In the genomic region with DNA sequence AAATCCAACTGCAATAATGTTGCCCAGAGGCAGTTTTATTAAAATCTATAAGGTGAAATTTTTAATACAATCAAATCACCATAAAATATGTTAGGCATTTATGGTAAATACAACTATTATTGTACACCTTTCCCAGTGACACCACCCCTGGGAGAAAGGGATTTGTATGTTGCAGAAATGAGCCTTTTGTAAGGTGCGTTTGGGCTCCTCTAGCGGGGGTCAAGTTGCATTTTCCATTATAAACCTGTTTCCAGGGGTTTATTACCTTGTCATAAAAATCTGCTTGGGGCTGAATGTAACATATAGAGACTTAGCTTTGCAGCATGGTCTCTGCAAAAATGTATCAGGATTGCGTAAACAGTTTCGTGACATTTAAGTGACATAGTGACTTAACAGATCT, we compare ENCODE assay signal across 23 mouse cellular contexts.
DNase-seq lines count a peak whose midpoint lies in the region; ATAC-seq and TF ChIP-seq lines count a peak whose summit lies in the region.
"Had no signal": no experiment of that assay in that cellular context is flagged by ENCODE, and none has a peak within 500 bp of the region (broad histone marks: within the 10 kb centered on the region; RNA-seq: fewer than 3 reads in every experiment).

No protein-coding gene starts in this region.

- no peaks in the 10 kb centered on the region for H3K9me3 ChIP-seq in limb, embryonic 12.5 days
- no peaks in the 10 kb centered on the region for H3K9me3 ChIP-seq in limb, embryonic 10.5 days (replicated peaks)
- H3K9me3 ChIP-seq in limb, embryonic 13.5 days, result no peaks in the 10 kb centered on the region
- no peaks in the 10 kb centered on the region for H3K9me3 ChIP-seq in limb, embryonic 14.5 days (ENCODE audit: control insufficient read depth, low read length)
- H3K9me3 ChIP-seq in forebrain, postnatal 0 days (ENCODE audit: low read length), result no peaks in the 10 kb centered on the region
- H3K9me3 ChIP-seq in hindbrain, embryonic 12.5 days (replicated peaks), result no peaks in the 10 kb centered on the region

- no peak overlapping the region for H3K9ac ChIP-seq in limb, embryonic 12.5 days (replicated peaks)
- H3K9ac ChIP-seq in limb, embryonic 13.5 days, result no peak overlapping the region
- H3K9ac ChIP-seq in limb, embryonic 14.5 days (ENCODE audit: low read depth, low read length, severe bottlenecking), result no peak overlapping the region
- no peak overlapping the region for H3K9ac ChIP-seq in forebrain, postnatal 0 days
- H3K9ac ChIP-seq in hindbrain, embryonic 12.5 days, result no peak overlapping the region

- peak; percentile 68; the same call in 1 of the 2 replicates for ATAC-seq in limb, embryonic 12.5 days (ENCODE audit: insufficient number of reproducible peaks, insufficient read depth, low FRiP score, low TSS enrichment, low read depth)
- peak; percentile 67; the same call in 1 of the 2 replicates for ATAC-seq in limb, embryonic 13.5 days (ENCODE audit: low FRiP score, low read depth)
- peak; percentile 65 for ATAC-seq in limb, embryonic 14.5 days (ENCODE audit: low FRiP score, low read depth)
- ATAC-seq in forebrain, postnatal 0 days, result no peak
- no peak for ATAC-seq in hindbrain, embryonic 12.5 days (ENCODE audit: low FRiP score)
- ATAC-seq: activated CD4-positive, CD25-positive, alpha-beta regulatory T cell, adult 4 months; CD4-positive, CD25-positive, alpha-beta regulatory T cell, adult 4 months; Patski had no signal

- H3K36me3 ChIP-seq in limb, embryonic 12.5 days, result no peaks in the 10 kb centered on the region
- H3K36me3 ChIP-seq in limb, embryonic 10.5 days, result no peaks in the 10 kb centered on the region
- H3K36me3 ChIP-seq in limb, embryonic 13.5 days, result no peaks in the 10 kb centered on the region
- H3K36me3 ChIP-seq in limb, embryonic 14.5 days (ENCODE audit: control insufficient read depth, insufficient read depth, low read length), result no peaks in the 10 kb centered on the region
- no peaks in the 10 kb centered on the region for H3K36me3 ChIP-seq in forebrain, postnatal 0 days (ENCODE audit: insufficient read depth)
- no peaks in the 10 kb centered on the region for H3K36me3 ChIP-seq in hindbrain, embryonic 12.5 days
- H3K36me3 ChIP-seq: G1E had no signal

- H3K4me3 ChIP-seq in limb, embryonic 12.5 days (replicated peaks), result no peak overlapping the region
- no peak overlapping the region for H3K4me3 ChIP-seq in limb, embryonic 10.5 days
- no peak overlapping the region for H3K4me3 ChIP-seq in limb, embryonic 13.5 days
- no peak overlapping the region for H3K4me3 ChIP-seq in limb, embryonic 14.5 days (replicated peaks; ENCODE audit: low read length)
- H3K4me3 ChIP-seq in forebrain, postnatal 0 days (ENCODE audit: low read depth, low read length), result no peak overlapping the region
- H3K4me3 ChIP-seq in hindbrain, embryonic 12.5 days, result no peak overlapping the region

- no peak for DNase-seq in limb, embryonic 10.5 days (ENCODE audit: low spot score)
- peak; percentile 35 for DNase-seq in 416B (ENCODE audit: low read depth)
- DNase-seq in limb, embryonic 14.5 days (ENCODE audit: low spot score), result peak; percentile 27
- DNase-seq in forebrain, postnatal 0 days, result no peak
- DNase-seq in thymus, postnatal 10 days (ENCODE audit: low spot score in 2 of 2), result no peak
- DNase-seq: adrenal gland, adult 2 months; adrenal gland, adult 8-10 months; adrenal gland, postnatal 10 days; adrenal gland, postnatal 14 days; adrenal gland, postnatal 25 days; adrenal gland, postnatal 36 days; B cell, adult 2 months; cerebellum, adult 11 months; cerebellum, adult 11-12 months; cerebellum, adult 18-20 months had no signal

- no peak overlapping the region for H3K27ac ChIP-seq in limb, embryonic 12.5 days
- no peak overlapping the region for H3K27ac ChIP-seq in limb, embryonic 10.5 days
- H3K27ac ChIP-seq in limb, embryonic 13.5 days, result no peak overlapping the region
- no peak overlapping the region for H3K27ac ChIP-seq in limb, embryonic 14.5 days (replicated peaks; ENCODE audit: low read depth, low read length)
- H3K27ac ChIP-seq in forebrain, postnatal 0 days (ENCODE audit: low read depth, low read length), result no peak overlapping the region
- H3K27ac ChIP-seq in hindbrain, embryonic 12.5 days, result no peak overlapping the region

- peaks cover 20% of the 10 kb centered on the region for H3K4me1 ChIP-seq in limb, embryonic 12.5 days (replicated peaks)
- H3K4me1 ChIP-seq in limb, embryonic 10.5 days, result peaks cover 4% of the 10 kb centered on the region; the same call in 1 of the 2 replicates
- H3K4me1 ChIP-seq in limb, embryonic 13.5 days, result peaks cover 29% of the 10 kb centered on the region
- H3K4me1 ChIP-seq in limb, embryonic 14.5 days (ENCODE audit: control insufficient read depth, insufficient read depth, low read length), result peaks cover 4% of the 10 kb centered on the region
- no peaks in the 10 kb centered on the region for H3K4me1 ChIP-seq in forebrain, postnatal 0 days (ENCODE audit: insufficient read depth)
- H3K4me1 ChIP-seq in hindbrain, embryonic 12.5 days, result no peaks in the 10 kb centered on the region

- no peak for TF ChIP-seq CTCF in forebrain, postnatal 0 days (IDR thresholded peaks at IDR 0.05; ENCODE audit: low read depth)

- H3K27me3 ChIP-seq in limb, embryonic 12.5 days, result no peaks in the 10 kb centered on the region
- H3K27me3 ChIP-seq in limb, embryonic 10.5 days (ENCODE audit: low read depth, poor library complexity, severe bottlenecking), result no peaks in the 10 kb centered on the region
- H3K27me3 ChIP-seq in limb, embryonic 13.5 days, result peaks cover 7% of the 10 kb centered on the region; the same call in 1 of the 2 replicates
- H3K27me3 ChIP-seq in limb, embryonic 14.5 days (ENCODE audit: control insufficient read depth, insufficient read depth, low read length), result no peaks in the 10 kb centered on the region
- H3K27me3 ChIP-seq in forebrain, postnatal 0 days (ENCODE audit: insufficient read depth, low read length), result no peaks in the 10 kb centered on the region
- no peaks in the 10 kb centered on the region for H3K27me3 ChIP-seq in hindbrain, embryonic 12.5 days
- H3K27me3 ChIP-seq: CH12.LX, Patski had no signal

- 20% methylated on average over 4 of the region's 4 CpGs for WGBS in limb, embryonic 12.5 days
- WGBS in limb, embryonic 10.5 days, result 92% methylated on average over 4 of the region's 4 CpGs
- WGBS in limb, embryonic 13.5 days, result 23% methylated on average over 4 of the region's 4 CpGs
- WGBS in limb, embryonic 14.5 days, result 16% methylated on average over 4 of the region's 4 CpGs
- 89% methylated on average over 4 of the region's 4 CpGs for WGBS in forebrain, postnatal 0 days
- 88% methylated on average over 4 of the region's 4 CpGs for WGBS in hindbrain, embryonic 12.5 days

- TF ChIP-seq POLR2A in limb, embryonic 14.5 days (IDR thresholded peaks at IDR 0.05; ENCODE audit: borderline replicate concordance, extremely low read depth, insufficient read depth, insufficient read length), result no peak

- H3K4me2 ChIP-seq in limb, embryonic 12.5 days, result no peak overlapping the region
- peak overlapping the region; percentile 17; the same call in 1 of the 2 replicates for H3K4me2 ChIP-seq in limb, embryonic 13.5 days (replicated peaks)
- no peak overlapping the region for H3K4me2 ChIP-seq in limb, embryonic 14.5 days (replicated peaks; ENCODE audit: low read depth, low read length, severe bottlenecking)
- no peak overlapping the region for H3K4me2 ChIP-seq in forebrain, postnatal 0 days (ENCODE audit: low read depth)
- H3K4me2 ChIP-seq in hindbrain, embryonic 12.5 days (replicated peaks), result no peak overlapping the region

Comparison
In these comparisons a context has a peak if more than half of its experiments do, and no peak if none do; other contexts are left out.
1. DNase-seq: peak in 416B (single experiment) and limb, embryonic 14.5 days (single experiment); none in limb, embryonic 10.5 days (single experiment), forebrain, postnatal 0 days (single experiment) and thymus, postnatal 10 days (0 of 2).
2. ATAC-seq: peak in limb, embryonic 12.5 days (single experiment), limb, embryonic 13.5 days (single experiment) and limb, embryonic 14.5 days (single experiment); none in forebrain, postnatal 0 days (single experiment) and hindbrain, embryonic 12.5 days (single experiment).